Mouse (Mus musculus) testis, adult 2 months (tissue): Measurements from ENCODE around the gene Rad51c. TPM values are rescaled to one million over a fixed set of nuclear protein-coding genes. Genes with fewer than 3 reads are reported as not detected.
A peak's percentile ranks its signal among the peaks of the same experiment; 100 is the strongest.
"Not testable (repeated sequence)": the region's sequence is repeated elsewhere in the genome, so short reads cannot be mapped to it uniquely, and the experiment has no call there.

Experiments
- H3K27ac ChIP-seq: fragments of 200-500 bp; 2 replicates; pipeline ENCODE4 v1.5.1; 2012; ENCODE audit warnings: low read depth, low read length; ENCODE audit not compliant: control insufficient read depth, insufficient read depth
- H3K27me3 ChIP-seq: fragments of 200-500 bp; 2 replicates; pipeline ENCODE4 v1.6.1; 2012; ENCODE audit warnings: mild to moderate bottlenecking, low read length, moderate library complexity; ENCODE audit not compliant: control insufficient read depth, insufficient read depth
- H3K36me3 ChIP-seq: fragments of 200-500 bp; 2 replicates; pipeline ENCODE4 v1.6.1; 2012; ENCODE audit warnings: mild to moderate bottlenecking, low read length; ENCODE audit not compliant: control insufficient read depth, insufficient read depth
- H3K4me1 ChIP-seq: fragments of 200-500 bp; 2 replicates; pipeline ENCODE4 v1.6.1; 2012; ENCODE audit warnings: low read length; ENCODE audit not compliant: control insufficient read depth, insufficient read depth
- H3K4me3 ChIP-seq: fragments of 200-500 bp; 2 replicates; pipeline ENCODE4 v1.5.1; 2012; ENCODE audit warnings: low read depth, mild to moderate bottlenecking, low read length, moderate library complexity, mixed read lengths; ENCODE audit not compliant: control insufficient read depth
- CTCF ChIP-seq: fragments of 200-500 bp; IDR thresholded peaks from 2 replicates; pipeline ENCODE4 v1.5.1; 2012; ENCODE audit warnings: low read depth, mild to moderate bottlenecking, inconsistent platforms, low read length, moderate library complexity; ENCODE audit not compliant: control insufficient read depth, insufficient read depth, insufficient replicate concordance
- POLR2A ChIP-seq: fragments of 200-500 bp; IDR thresholded peaks from 2 replicates; pipeline ENCODE4 v1.6.1; 2012; ENCODE audit warnings: low read depth, mild to moderate bottlenecking, inconsistent platforms, low read length, moderate library complexity; ENCODE audit not compliant: control insufficient read depth
- polyA plus RNA-seq: library from polyadenylated mRNA; depleted of rRNA; stranded (reverse); fragments of >200 nt; gene quantifications from 2 replicates; pipeline ENCODE4 v1.2.3, GENCODE M21; 2012

Rad51c gene
- polyA plus RNA-seq, 1 experiment, result 16.4 TPM

DNA sequence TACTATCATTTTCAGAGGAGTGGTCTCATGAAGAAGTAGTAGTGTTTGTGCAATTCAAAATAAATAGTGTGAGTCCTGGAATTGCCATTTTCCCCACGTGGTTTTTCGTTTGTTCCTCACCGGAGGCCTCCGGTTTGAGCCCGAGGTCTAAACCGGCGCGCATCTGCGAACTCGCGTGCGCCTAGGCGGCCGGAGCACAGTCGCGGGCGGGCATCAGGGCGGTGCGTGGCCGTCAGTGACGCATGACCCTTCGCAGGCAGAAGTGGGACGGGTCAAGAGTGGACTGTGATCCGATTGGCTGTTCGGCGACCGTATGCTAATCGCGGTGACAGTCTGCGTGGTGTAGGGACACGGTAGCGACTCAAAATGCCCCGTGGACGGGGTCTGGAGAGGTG lies 43.3 kb upstream of the Rad51c start:
- Histone ChIP-seq H3K27ac (peak overlapping the region; percentile 81), H3K4me1 (peaks cover 11% of the 10 kb centered on the region), H3K4me3 (peak overlapping the region; percentile 81)
- TF ChIP-seq POLR2A, result 0 out of 2 replicates have a peak, but pooled peaks have one; percentile 4
- H3K27me3 ChIP-seq, H3K36me3 ChIP-seq: not testable (repeated sequence)

DNA sequence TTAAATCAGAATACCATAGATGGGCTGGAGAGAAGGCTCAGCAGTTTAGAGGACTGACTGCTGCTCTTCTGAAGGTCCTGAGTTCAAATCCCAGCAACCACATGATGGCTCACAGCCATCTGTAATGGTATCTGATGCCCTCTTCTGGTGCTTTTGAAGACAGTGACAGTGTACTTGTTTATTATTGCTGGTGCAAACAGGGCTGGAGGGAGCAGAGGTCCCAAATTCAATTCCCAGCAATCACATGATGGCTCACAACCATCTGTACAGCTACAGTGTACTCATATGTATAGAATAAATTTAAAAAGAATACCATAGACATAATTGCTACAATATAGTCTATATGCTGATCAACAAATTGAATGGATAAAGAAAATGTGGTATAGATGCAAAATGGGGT lies 42.7 kb upstream of the Rad51c start:
- Histone ChIP-seq H3K27me3 (no peaks in the 10 kb centered on the region), H3K4me1 (peaks cover 11% of the 10 kb centered on the region), H3K27ac (no peak overlapping the region), H3K36me3 (no peaks in the 10 kb centered on the region), H3K4me3 (peak overlapping the region; percentile 13; the same call in 1 of the 2 replicates)
- TF ChIP-seq CTCF, result no peak
- no peak for TF ChIP-seq POLR2A

DNA sequence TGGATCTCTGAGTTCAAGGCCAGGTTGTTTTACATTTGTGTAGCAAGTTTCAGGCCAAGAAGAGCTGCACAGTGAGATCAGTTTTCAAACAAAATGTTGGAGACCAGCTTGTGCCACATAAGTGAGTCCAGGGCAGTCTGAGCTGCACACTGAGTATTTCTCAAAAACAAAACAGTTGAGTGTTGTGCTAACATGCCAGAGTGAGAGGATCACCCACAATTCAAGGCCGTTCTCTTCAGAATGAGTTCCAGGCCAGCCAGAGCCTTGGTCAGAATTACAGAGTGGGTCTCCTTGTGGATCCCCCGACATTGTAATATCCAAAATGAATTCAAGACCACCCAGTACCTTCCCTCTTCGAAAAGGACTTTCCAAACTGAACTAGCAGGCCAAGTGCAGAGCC lies 41.4 kb upstream of the Rad51c start:
- Histone ChIP-seq H3K27me3 (no peaks in the 10 kb centered on the region), H3K27ac (no peak overlapping the region), H3K4me1 (peaks cover 11% of the 10 kb centered on the region), H3K36me3 (no peaks in the 10 kb centered on the region), H3K4me3 (no peak overlapping the region)
- TF ChIP-seq POLR2A, result no peak
- TF ChIP-seq CTCF, result no peak

DNA sequence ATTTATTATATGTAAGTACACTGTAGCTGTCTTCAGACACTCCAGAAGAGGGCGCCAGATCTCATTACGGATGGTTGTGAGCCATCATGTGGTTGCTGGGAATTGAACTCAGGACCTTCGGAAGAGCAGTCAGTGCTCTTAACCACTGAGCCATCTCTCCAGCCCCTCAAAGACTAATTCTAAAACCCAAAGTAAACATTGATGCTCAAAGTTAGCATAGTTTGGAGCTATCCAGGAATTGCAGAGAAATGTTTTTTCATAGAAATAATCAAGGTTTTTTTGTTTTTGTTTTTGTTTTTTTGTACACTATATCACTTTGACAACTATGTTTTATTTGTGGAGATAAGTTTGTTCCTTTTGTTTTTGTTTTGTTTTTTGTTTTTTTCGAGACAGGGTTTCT lies 40.8 kb upstream of the Rad51c start:
- not testable (repeated sequence) for H3K36me3 ChIP-seq, H3K4me3 ChIP-seq, H3K27me3 ChIP-seq, H3K27ac ChIP-seq
- peaks cover 11% of the 10 kb centered on the region for H3K4me1 ChIP-seq

DNA sequence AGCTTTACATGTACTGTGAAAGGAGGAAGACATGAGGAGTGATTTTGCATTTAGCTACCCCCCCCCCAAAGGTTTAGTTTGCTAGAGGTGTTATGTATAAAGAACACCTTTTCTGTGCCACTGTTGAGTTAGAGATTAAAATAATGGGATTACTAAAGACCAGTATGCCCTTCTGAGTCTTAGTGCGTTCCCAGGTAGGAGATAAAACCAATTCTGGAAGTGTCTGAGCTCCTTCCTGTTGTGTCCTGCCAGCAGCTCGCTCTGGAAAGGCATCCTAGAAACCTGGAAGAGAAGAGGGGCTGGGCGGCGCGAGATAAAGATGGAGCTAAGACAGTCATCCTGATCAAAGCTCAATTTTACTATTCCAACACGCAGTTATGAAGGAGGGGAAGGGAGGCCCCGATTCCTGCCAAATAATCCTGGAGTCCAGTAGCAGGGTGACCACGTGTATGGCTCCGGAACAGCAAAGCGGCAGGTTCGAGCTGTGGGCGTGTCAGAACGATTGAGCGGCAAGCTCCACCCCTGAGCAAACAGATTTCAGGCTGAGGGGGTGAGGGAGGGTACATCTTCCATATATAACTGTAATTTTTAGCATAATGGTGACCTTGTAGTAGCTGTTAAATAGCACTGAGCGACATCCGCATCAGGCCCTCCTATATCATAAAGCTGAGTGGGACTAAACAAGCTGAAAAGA lies 40.1 kb upstream of the Rad51c start:
- Histone ChIP-seq H3K27me3 (no peaks in the 10 kb centered on the region), H3K27ac (0 out of 2 replicates have a peak overlapping the region, but pooled peaks have one; percentile 21), H3K36me3 (no peaks in the 10 kb centered on the region), H3K4me3 (peak overlapping the region; percentile 65), H3K4me1 (peaks cover 11% of the 10 kb centered on the region)
- TF ChIP-seq POLR2A, result no peak
- TF ChIP-seq CTCF, result no peak

DNA sequence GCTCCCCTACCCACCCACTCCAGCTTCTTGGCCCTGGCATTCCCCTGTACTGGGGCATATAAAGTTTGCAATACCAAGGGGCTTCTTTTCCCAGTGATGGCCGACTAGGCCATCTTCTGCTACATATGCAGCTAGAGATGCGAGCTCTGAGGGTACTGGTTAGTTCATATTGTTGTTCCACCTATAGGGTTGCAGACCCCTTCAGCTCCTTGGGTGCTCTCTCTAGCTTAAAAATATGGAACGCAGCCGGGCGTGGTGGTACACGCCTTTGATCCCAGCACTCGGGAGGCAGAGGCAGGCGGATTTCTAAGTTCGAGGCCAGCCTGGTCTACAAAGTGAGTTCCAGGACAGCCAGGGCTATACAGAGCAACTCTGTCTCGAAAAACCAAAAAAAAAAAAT lies 39.3 kb upstream of the Rad51c start:
- not testable (repeated sequence) for H3K27ac ChIP-seq

DNA sequence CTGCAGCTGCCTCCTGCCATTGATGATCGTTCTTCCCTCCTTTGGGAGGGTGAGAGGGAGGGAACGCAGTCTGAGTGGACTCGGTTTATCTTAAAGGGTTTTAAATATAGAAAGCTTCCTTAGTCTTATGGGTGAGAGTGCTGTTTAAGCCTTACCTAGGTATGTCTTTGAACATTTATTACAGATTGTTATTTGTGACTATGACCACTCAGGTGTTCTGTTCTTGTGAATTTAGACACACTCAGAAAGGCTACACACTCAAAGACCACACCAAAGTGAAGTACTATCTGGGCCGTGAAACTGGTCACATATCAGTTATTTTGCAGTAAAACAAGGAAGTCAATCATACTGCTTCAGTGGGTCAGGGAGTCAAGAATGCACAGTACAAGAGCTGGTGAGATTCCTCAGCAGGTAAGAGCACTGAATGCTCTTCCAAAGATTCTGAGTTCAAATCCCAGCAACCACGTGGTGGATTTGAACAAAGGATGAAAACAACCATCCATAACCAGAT lies 38.7 kb upstream of the Rad51c start:
- no peaks in the 10 kb centered on the region for H3K27me3 ChIP-seq
- TF ChIP-seq CTCF (no peak), POLR2A (no peak)
- H3K36me3 ChIP-seq, result no peaks in the 10 kb centered on the region
- peak overlapping the region; percentile 67 for H3K4me3 ChIP-seq
- H3K4me1 ChIP-seq, result peaks cover 11% of the 10 kb centered on the region
- H3K27ac ChIP-seq, result peak overlapping the region; percentile 78; the same call in 1 of the 2 replicates

More for the DNA sequence above, 39.3 kb upstream of the Rad51c start:
- peaks cover 11% of the 10 kb centered on the region for H3K4me1 ChIP-seq
- not testable (repeated sequence) for H3K36me3 ChIP-seq, H3K27me3 ChIP-seq, H3K4me3 ChIP-seq

DNA sequence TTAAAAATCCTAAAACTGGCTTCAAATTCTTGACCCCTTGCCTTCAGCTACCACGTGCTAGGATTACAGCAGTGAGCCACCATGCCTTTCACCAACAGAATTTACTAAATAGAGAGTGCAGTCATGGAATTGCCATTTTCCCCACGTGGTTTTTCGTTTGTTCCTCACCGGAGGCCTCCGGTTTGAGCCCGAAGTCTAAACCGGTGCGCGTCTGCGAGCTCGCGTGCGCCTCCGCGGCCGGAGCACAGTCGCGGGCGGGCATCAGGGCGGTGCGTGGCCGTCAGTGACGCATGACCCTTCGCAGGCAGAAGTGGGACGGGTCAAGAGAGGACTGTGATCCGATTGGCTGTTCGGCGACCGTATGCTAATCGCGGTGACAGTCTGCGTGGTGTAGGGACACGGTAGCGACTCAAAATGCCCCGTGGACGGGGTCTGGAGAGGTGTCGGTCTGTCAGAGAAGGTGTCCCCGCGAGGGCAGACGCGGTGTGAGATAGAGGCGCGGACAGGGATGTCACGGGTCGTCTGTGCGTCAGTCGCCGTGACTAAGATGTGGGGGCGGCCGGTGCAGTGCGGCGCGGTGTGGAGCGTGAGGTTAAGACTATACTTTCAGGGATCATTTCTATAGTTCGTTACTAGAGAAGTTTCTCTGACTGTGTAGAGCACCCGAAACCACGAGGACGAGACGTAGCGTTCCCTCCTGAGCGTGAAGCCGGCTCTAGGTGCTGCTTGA lies 38.1 kb upstream of the Rad51c start:
- H3K4me1 ChIP-seq, H3K36me3 ChIP-seq, H3K27me3 ChIP-seq: not testable (repeated sequence)
- Histone ChIP-seq H3K4me3 (peak overlapping the region; percentile 84), H3K27ac (peak overlapping the region; percentile 80)
- TF ChIP-seq POLR2A, result 0 out of 2 replicates have a peak, but pooled peaks have one; percentile 53
